Mouse (Mus musculus): ENCODE measurements at regions not wholly inside any gene's neighbourhood (a gene's known extent, or its start where the extent isn't known, plus 50 kb on each side); places are given as distances from the start of the nearest gene placed in this dataset.

GRCm38 (mm10) chr9:51593707-51594106 lies 171.4 kb upstream of the Arhgap20 start:
- no peaks in the 10 kb centered on the region for H3K27me3 ChIP-seq (ENCODE audit: control insufficient read depth, insufficient read depth, low read length)
- H3K27ac ChIP-seq (ENCODE audit: control insufficient read depth, insufficient read depth, low read depth, low read length): no peak overlapping the region

GRCm38 (mm10) chr9:51598706-51599105 lies 166.4 kb upstream of the Arhgap20 start:
- Histone ChIP-seq H3K4me1 (ENCODE audit: control insufficient read depth, insufficient read depth, low read length) (no peaks in the 10 kb centered on the region), H3K27me3 (ENCODE audit: control insufficient read depth, insufficient read depth, low read length) (no peaks in the 10 kb centered on the region), H3K36me3 (ENCODE audit: control insufficient read depth, insufficient read depth, low read length) (no peaks in the 10 kb centered on the region), H3K4me3 (ENCODE audit: control insufficient read depth, low read depth, low read length) (no peak overlapping the region), H3K27ac (ENCODE audit: control insufficient read depth, insufficient read depth, low read depth, low read length) (no peak overlapping the region)
- TF ChIP-seq CTCF (IDR thresholded peaks at IDR 0.05; ENCODE audit: control insufficient read depth, insufficient read depth, insufficient replicate concordance, low read depth, low read length) (no peak), POLR2A (IDR thresholded peaks at IDR 0.05; ENCODE audit: control insufficient read depth, low read depth, low read length) (no peak)

More at GRCm38 (mm10) chr9:51593707-51594106, 171.4 kb upstream of the Arhgap20 start:
- Histone ChIP-seq H3K4me1 (ENCODE audit: control insufficient read depth, insufficient read depth, low read length) (no peaks in the 10 kb centered on the region), H3K36me3 (ENCODE audit: control insufficient read depth, insufficient read depth, low read length) (no peaks in the 10 kb centered on the region), H3K4me3 (ENCODE audit: control insufficient read depth, low read depth, low read length) (no peak overlapping the region)
- TF ChIP-seq CTCF (IDR thresholded peaks at IDR 0.05; ENCODE audit: control insufficient read depth, insufficient read depth, insufficient replicate concordance, low read depth, low read length) (no peak), POLR2A (IDR thresholded peaks at IDR 0.05; ENCODE audit: control insufficient read depth, low read depth, low read length) (no peak)

DNA sequence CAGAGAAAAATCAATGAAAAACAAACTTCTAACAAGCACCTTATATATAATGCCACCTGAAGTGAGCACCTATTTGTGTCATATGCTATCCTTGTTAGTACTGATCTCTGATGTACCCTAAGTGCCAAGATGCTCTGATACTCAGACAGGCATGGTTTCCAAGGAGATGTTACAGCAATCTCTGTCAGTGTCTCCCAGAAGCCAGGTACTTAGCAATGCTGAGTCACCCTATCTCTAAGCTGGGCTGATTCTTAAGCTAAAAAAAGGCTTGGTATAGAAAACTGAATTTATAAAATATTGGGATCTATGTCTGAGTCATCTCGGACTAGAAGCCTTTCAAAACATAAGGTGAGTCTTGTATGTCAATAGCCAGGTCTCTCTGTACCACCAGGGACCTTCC lies 157.0 kb upstream of the Arhgap20 start:
- H3K27ac ChIP-seq (ENCODE audit: control insufficient read depth, insufficient read depth, low read depth, low read length): no peak overlapping the region
- no peaks in the 10 kb centered on the region for H3K4me1 ChIP-seq (ENCODE audit: control insufficient read depth, insufficient read depth, low read length)
- H3K27me3 ChIP-seq (ENCODE audit: control insufficient read depth, insufficient read depth, low read length): no peaks in the 10 kb centered on the region
- no peak for TF ChIP-seq CTCF (IDR thresholded peaks at IDR 0.05; ENCODE audit: control insufficient read depth, insufficient read depth, insufficient replicate concordance, low read depth, low read length)
- TF ChIP-seq POLR2A (IDR thresholded peaks at IDR 0.05; ENCODE audit: control insufficient read depth, low read depth, low read length): no peak
- no peaks in the 10 kb centered on the region for H3K36me3 ChIP-seq (ENCODE audit: control insufficient read depth, insufficient read depth, low read length)
- no peak overlapping the region for H3K4me3 ChIP-seq (ENCODE audit: control insufficient read depth, low read depth, low read length)

GRCm38 (mm10) chr9:51608697-51609456 lies 156.3 kb upstream of the Arhgap20 start:
- Histone ChIP-seq H3K4me1 (ENCODE audit: control insufficient read depth, insufficient read depth, low read length) (no peaks in the 10 kb centered on the region), H3K4me3 (ENCODE audit: control insufficient read depth, low read depth, low read length) (no peak overlapping the region), H3K27me3 (ENCODE audit: control insufficient read depth, insufficient read depth, low read length) (no peaks in the 10 kb centered on the region), H3K27ac (ENCODE audit: control insufficient read depth, insufficient read depth, low read depth, low read length) (no peak overlapping the region), H3K36me3 (ENCODE audit: control insufficient read depth, insufficient read depth, low read length) (no peaks in the 10 kb centered on the region)
- TF ChIP-seq CTCF (IDR thresholded peaks at IDR 0.05; ENCODE audit: control insufficient read depth, insufficient read depth, insufficient replicate concordance, low read depth, low read length) (no peak), POLR2A (IDR thresholded peaks at IDR 0.05; ENCODE audit: control insufficient read depth, low read depth, low read length) (no peak)

DNA sequence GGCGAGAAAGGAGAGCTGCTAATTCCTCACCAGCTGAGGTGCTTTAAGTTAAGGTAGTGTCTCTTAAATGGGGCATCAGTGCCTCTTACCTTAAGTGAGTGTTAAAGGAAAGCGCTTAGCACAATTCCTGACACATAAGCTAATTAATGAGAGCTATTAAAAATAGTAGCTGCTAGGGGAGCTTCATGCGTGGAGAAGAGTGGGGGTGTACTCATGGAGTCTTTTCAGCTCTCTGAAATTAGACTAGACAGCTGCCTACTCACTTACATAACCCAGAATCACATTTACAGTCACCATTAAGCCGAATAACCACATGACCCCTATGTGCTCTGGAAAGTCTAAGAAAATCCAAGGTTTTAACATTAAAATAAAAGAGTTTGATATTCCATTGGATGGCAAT lies 139.0 kb upstream of the Arhgap20 start:
- TF ChIP-seq POLR2A (IDR thresholded peaks at IDR 0.05; ENCODE audit: control insufficient read depth, low read depth, low read length) (no peak), CTCF (IDR thresholded peaks at IDR 0.05; ENCODE audit: control insufficient read depth, insufficient read depth, insufficient replicate concordance, low read depth, low read length) (no peak)
- H3K4me1 ChIP-seq (ENCODE audit: control insufficient read depth, insufficient read depth, low read length): no peaks in the 10 kb centered on the region
- no peaks in the 10 kb centered on the region for H3K36me3 ChIP-seq (ENCODE audit: control insufficient read depth, insufficient read depth, low read length)
- no peaks in the 10 kb centered on the region for H3K27me3 ChIP-seq (ENCODE audit: control insufficient read depth, insufficient read depth, low read length)
- H3K27ac ChIP-seq (ENCODE audit: control insufficient read depth, insufficient read depth, low read depth, low read length): no peak overlapping the region
- H3K4me3 ChIP-seq (ENCODE audit: control insufficient read depth, low read depth, low read length): no peak overlapping the region

- TF ChIP-seq POLR2A (IDR thresholded peaks at IDR 0.05; ENCODE audit: control insufficient read depth, low read depth, low read length) (no peak), CTCF (IDR thresholded peaks at IDR 0.05; ENCODE audit: control insufficient read depth, insufficient read depth, insufficient replicate concordance, low read depth, low read length) (no peak)
- no peaks in the 10 kb centered on the region for H3K27me3 ChIP-seq (ENCODE audit: control insufficient read depth, insufficient read depth, low read length)
- no peaks in the 10 kb centered on the region for H3K4me1 ChIP-seq (ENCODE audit: control insufficient read depth, insufficient read depth, low read length)
- H3K36me3 ChIP-seq (ENCODE audit: control insufficient read depth, insufficient read depth, low read length): no peaks in the 10 kb centered on the region
- no peak overlapping the region for H3K4me3 ChIP-seq (ENCODE audit: control insufficient read depth, low read depth, low read length)
- no peak overlapping the region for H3K27ac ChIP-seq (ENCODE audit: control insufficient read depth, insufficient read depth, low read depth, low read length)
These were observed 129.0 kb upstream of the Arhgap20 start for GRCm38 (mm10) chr9:51636097-51636496.

DNA sequence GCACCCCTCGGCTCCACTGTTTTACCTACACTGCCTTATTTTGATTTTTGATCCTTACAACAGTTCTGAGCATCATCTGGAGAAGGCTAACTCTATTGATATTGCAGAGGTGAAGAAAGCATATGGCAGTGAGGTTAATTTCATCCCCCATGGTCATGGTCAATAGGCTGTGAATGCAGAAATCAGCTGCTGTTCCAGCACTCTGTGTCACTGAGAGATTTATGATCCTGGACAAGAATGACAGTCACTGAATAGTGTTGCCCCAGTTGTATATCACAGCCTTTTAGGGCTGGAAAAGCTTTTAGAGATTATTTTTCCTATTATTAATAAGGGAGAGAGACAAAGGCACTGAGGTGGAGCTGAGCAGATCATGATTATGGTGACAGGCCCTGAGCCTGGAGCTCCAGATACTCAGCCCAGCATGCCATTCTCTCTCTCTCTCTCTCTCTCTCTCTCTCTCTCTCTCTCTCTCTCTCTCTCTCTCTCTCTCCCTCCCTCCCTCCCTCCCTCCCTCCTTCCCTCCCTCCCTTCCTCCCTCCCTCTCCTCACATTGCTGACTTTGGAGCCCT lies 128.5 kb upstream of the Arhgap20 start:
- TF ChIP-seq POLR2A (IDR thresholded peaks at IDR 0.05; ENCODE audit: control insufficient read depth, low read depth, low read length): no peak
- Histone ChIP-seq H3K36me3 (ENCODE audit: control insufficient read depth, insufficient read depth, low read length) (no peaks in the 10 kb centered on the region), H3K27ac (ENCODE audit: control insufficient read depth, insufficient read depth, low read depth, low read length) (no peak overlapping the region), H3K4me1 (ENCODE audit: control insufficient read depth, insufficient read depth, low read length) (no peaks in the 10 kb centered on the region), H3K4me3 (ENCODE audit: control insufficient read depth, low read depth, low read length) (no peak overlapping the region), H3K27me3 (ENCODE audit: control insufficient read depth, insufficient read depth, low read length) (no peaks in the 10 kb centered on the region)

All from testis, adult 2 months (tissue).